Mouse (Mus musculus) ES-E14 (cell line): Measurements from ENCODE around the gene Commd3.

ENCODE experiments used
- CHD2 ChIP-seq: IDR thresholded peaks from 2 replicates; pipeline ENCODE4 v1.6.1; 2014; ENCODE audit warnings: mild to moderate bottlenecking, low read depth, low read length, inconsistent platforms
- ZNF384 ChIP-seq: IDR thresholded peaks from 2 replicates; pipeline ENCODE4 v1.6.1; 2012; ENCODE audit warnings: low read depth, low read length, inconsistent platforms

DNA sequence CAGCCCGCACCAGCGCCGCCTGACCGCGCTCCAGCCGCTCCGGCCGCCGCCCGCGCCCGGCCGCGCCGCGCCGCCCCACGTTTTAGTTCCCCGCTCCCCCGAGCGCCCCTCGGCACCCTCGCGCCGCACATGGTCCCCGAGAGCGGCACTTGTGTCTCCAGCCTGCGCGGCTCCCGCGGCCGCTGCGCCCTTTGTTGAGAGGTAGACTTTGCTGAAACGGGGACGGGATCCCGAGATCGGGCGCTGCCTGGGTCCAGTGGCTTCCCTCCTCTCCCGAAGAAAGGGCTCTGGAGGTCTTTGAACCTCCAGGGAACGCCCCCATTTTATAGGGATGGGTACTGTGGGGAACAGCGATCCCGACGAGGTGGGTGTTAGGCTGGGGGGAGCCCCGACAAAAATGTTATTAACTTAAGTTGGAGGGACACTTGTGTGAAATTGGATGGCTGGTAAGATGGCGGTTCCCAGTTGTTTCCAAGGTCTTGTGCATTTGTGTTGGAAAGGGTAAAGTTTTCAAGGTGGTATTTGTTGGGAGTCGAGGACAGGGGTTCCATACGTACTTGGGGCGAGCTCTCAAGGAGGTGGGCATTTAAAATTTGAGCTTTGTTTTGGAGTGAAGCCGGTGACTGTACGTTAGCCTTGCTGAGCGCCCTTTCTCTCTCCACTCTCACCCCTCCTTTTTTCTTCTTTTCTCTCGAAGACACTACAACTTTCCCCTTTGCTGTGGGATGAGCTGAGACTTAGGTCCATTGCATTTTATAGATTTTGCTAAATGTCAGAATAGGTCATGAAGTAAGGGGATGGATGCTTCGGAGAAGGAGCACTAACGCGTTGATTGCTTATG is 5.7 kb downstream of the Commd3 start:
- no peak for TF ChIP-seq CHD2
- no peak for TF ChIP-seq ZNF384
